Mouse (Mus musculus) c-Kit-positive CD71-positive TER-119-negative erythroid progenitor cells, embryonic 14.5 days (primary cell): Measurements from ENCODE around the gene Uckl1.

Source experiments
- DNase-seq: peaks from one replicate; pipeline ENCODE4 v3.0.0-alpha.2; 2013; ENCODE audit warnings: low read depth

The Uckl1 gene

DNA sequence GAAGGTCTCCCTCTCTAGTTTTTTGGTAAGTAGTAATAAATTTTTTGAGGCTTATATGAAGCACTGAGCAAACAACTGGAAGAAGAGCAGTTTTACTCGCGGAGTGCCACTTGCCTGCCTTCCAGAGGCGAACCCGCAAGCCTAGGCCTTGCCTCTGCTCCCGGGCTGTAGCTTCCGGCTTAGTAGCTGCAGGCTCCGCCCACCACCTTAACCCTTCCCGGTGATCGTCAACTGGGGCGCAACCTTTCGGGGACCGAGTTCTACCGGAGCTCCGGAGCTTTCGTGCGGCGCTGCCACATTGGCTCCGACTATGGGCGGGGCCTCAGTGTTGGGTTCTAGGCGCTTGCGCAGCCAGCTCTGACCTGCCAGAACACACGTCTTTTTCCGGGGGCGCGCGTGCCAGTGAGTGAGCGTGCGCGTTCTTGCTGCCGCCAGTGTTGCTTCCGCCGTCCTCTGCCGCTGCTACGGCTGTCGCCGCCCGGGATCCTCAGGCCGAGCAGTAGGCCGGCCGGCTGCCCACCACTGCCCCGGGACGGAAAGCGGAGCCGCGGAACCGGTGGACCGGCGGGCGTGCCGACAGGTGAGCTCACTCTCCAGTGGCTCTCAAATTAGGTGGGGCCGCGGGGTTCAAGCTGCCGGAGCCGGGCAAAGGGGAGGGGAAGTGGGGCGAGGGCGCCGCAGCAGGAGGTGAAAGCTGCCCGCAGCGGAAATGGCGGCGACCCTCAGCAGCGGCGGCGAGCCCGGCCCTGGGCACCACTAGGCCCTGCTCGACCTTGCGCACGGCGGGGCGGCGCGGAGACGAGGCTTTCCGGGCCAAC, 64.4 kb downstream of the Uckl1 start, which contains the start of gene Dnajc5:
Dnajc5 (plus strand) TSS at position 368 of the 818 bp plus-strand sequence.
- peak; percentile 98 for DNase-seq

DNA sequence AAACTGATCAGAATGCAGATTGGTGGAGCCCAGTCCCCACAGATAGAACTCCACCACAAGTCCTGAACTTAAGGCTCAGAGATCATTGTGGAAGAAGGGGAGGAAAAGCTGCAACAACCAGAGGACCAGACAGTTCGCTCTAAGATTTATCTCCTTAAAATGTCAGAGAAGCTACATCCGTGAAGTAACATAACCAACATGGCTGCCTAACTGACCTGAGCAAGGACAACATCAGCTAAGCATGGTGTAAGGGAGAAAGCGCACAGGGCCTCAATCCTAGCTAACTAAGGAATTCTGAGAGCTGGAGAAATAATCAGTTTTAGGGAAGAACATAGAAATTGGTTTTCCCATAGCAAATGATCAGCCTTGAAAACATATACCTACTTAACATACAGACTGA, 65.5 kb downstream of the Uckl1 start:
- DNase-seq, result no peak
